Mouse (Mus musculus) 3134 (cell line): ENCODE measurements around the gene Stx4a.
"Not testable (repeated sequence)": the region's sequence is repeated elsewhere in the genome, so short reads cannot be mapped to it uniquely, and the experiment has no call there.

Source experiments
- DNase-seq: peaks from one replicate; pipeline ENCODE4 v3.0.0-alpha.2; 2011; ENCODE audit warnings: low spot score; ENCODE audit not compliant: insufficient read length; ENCODE audit errors: extremely low read depth

Gene Stx4a

DNA sequence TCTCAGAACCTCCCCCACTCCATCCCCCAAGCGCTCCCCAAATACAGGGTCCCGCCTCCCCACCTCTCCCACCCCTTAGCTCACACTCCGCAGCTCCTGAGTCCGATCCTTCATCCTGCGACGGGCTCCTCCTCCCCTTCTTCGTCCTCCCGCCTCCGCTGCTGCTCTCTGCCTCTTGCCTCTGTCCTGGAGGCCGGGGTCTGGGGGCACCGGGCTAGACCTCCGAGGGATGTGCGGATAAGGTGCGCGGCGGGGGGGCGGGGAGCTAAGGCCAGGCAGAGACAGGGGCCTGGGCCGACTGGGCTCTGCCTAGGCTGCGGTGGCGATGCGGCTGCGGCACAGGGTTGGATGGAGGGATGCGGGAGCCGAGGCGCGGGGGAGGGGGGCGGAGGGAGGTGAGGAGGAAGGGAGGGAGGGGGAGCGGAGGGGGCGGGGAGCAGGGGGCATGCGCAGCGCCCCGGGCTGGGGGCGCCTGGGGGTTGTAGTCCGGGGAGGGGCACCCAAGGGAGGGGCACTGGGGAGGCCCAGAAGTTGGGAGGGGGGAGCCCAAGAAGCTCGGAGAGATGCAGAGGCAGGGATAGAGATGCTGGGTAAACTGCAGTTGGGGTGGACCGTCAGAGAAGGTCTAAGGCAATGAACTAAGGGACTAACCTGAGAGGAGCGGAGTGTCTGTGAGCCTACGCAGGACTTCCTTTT, at the start of gene Stx4a, which contains the start of gene Stx1b:
Gene Stx4a, plus strand, starts transcription at position 119 of the 696 bp plus-strand sequence.
Gene Stx1b, minus strand, starts transcription at position 374 of the 696 bp plus-strand sequence.
- no peak for DNase-seq

DNA sequence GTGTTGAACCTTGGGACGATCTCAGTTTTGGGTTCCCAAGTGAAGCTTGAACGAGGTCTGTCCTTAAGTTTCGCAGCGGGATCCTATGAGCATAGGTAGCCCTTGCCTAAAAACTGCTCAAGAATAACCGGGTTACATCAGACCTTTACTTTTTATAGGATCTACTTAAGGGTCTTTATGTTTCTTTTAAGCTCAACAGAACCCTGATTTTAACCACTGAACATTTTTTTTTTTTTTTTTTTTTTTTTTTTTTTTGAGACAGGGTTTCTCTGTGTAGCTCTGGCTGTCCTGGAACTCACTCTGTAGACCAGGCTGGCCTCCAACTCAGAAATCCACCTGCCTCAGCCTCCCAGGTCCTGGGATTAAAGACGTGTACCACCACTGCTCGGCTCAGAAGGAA, 48.3 kb upstream of the Stx4a start:
- DNase-seq, result not testable (repeated sequence)

DNA sequence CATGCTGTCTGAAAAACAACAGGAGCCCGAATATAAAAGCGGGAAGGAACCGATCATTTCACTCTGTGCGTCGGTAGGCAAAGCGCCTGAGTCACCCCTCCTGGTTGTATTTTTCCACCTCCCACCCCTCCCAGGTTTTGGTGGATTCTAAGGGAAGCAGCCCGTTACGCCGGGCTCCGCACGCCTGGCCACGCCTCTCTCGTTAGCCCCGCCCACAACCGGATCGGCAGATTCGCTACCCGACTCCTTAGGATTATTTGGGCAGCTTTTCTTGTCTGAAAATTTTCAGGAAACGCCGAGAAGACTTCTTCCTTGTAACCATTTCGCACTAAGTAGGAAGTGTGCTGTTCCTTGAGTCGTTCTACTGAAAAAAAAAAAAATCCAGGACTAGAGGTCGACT, 47.7 kb upstream of the Stx4a start, which contains the start of gene Setd1a:
Gene Setd1a, plus strand, starts transcription at position 245 of the 400 bp plus-strand sequence.
- DNase-seq, result peak; percentile 86

DNA sequence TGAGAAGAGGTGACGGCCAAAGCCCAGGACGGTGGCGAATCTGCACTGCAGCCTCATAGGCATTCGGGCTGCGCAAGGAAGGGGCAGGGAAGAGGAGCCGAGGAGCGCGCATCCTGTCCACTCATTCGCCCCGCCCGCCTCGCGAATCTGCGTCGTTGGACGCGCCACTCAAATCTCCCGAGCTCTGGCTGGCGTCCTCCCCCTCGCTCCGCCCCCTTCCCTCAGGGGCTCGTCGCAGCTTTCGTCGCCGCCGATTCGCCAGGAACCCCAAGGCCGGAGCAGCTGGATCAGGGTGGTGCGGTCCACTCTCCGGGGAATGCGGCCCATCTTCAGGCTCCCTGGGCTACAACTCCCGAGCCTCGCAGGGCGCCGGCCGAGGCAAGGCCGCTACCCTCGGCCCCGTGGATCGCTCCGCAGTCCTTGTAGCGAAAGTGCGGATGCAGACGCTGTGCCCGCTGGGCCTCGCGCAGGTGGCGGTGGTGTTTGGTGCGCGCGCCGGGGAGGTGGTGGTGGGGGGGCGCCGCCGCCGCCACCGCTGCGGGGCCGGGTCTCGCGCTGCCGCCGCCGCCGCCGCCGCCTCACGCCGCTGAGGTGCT, 47.1 kb upstream of the Stx4a start:
- DNase-seq, result peak; percentile 93

DNA sequence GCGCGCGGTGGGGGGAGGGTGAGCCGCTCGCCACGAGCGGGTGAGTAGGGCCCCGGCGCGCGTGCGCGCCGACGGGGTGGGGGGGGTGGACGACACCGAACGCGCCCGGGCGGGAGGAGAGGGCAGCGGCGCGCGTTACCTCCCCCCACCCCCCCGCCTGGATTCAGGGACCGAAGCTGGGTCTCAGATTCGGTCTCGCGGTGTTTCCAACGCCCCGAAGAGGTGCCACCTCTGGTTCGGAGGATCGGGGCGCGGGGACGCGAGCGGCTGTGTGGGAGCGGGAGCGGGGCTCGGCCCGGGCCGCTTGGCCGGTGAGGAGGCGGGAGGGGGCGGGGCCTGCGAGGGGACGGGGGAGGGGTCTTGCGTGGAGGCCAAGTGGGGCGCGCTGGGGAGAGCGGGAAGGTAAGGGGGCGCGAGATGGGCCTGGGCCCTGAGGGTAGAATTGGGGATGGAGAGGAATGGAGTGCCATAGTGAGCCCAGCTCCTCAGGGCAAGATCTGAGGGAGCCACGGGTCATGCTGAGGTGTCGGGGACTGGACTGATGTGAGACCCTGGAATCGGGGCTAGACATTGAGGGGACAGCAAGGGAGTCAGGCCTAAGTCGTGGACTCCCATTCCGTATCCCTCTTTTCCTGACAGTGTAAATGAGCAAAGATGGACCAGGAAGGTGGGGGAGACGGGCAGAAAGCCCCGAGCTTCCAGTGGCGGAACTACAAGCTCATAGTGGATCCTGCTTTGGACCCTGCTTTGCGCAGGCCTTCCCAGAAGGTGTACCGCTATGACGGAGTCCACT, 46.4 kb upstream of the Stx4a start:
- peak; percentile 65 for DNase-seq

DNA sequence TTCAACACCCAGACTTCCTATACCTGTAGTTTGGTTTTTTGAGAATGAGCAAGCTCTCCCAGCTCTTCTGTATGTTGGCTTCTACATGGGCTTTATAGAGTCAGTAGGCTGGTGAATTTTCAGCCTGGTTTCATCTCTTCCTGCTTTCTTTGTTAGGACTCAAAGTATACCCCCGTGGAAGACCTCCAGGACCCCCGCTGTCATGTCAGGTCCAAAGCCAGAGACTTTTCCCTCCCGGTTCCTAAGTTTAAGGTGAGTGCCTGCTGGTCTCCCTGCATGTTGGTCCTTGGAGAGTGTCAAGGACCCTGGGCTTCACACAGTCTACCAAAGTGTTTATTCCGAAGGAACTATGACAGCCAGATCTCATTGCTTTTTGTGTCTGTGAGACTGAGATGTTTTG, 45.7 kb upstream of the Stx4a start:
- DNase-seq, result no peak

DNA sequence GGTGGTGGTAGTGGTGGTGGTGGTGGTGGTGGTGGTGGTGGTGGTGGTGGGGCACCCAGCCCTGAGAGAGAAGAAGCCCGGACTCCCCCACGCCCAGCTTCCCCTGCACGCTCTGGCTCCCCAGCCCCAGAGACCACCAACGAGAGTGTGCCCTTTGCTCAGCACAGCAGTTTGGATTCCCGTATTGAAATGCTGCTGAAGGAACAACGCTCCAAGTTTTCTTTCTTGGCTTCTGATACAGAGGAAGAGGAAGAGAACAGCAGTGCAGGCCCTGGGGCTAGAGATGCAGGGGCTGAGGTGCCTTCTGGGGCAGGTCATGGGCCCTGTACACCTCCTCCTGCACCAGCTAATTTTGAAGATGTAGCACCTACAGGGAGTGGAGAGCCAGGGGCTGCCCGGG, 38.8 kb upstream of the Stx4a start, which contains the start of gene Gm49388:
Gene Gm49388, plus strand, starts transcription at position 301 of the 400 bp plus-strand sequence.
- DNase-seq, result no peak

DNA sequence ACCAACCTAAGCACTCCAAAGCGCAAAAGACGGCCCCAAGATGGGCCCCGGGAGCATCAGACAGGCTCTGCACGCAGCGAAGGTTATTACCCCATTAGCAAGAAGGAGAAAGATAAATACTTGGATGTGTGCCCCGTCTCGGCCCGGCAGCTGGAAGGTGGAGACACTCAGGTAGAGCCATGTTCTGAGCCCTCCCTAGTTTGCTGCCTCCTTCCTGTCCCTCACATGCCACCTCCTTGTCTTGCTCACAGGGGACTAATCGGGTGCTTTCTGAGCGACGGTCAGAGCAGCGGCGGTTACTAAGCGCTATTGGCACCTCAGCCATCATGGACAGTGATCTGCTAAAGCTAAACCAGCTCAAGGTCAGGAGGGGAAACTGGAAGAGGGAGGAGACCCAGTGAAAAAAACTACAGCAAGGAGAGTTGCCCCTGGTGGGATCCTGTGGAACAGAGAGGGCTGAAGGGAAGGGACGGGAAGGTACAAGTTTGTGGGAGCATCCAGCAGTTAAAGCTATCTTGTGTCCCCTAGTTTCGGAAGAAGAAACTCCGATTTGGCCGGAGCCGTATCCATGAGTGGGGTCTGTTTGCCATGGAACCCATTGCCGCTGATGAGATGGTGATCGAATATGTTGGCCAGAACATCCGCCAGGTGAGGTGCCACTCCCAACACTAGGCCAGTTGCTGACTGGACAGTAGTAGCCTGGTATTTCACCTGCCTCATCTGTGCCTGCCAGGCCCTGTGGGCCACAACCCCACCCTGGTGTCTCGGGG, 26.8 kb upstream of the Stx4a start:
- no peak for DNase-seq

DNA sequence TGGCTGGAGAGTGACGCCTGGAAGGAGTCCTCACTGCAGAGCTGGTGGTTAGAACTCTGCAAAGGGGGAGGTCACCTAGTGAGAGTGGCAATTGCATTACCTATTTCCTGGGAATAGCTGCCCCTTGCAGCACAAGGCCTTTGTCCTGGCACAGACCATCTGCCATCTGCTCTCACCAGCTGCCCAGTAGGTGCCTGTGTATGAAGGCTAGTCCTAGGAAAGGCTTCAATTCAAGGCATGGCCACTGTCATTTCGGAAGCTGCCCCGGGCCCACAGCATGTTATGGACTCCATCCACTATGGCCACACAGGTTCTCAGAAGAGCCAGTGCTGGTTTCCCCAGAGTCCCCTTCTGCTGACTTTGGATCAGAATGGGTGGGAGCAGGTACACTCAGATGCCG, 25.5 kb upstream of the Stx4a start:
- no peak for DNase-seq

DNA sequence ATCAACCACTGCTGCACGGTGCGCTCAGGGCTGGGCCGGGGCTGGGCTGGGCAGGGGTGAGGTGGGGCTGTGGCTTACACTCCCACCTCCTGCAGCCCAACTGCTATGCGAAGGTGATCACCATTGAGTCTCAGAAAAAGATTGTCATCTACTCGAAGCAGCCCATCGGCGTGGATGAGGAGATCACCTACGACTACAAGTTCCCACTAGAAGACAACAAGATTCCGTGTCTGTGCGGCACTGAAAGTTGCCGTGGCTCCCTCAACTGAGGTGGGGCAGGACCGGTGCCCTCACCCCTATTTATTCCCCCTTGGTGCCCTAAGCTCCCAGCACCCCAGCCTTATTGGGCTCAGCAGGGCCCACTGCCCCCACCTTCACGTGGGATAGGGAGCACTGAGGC, 24.9 kb upstream of the Stx4a start:
- DNase-seq, result no peak

DNA sequence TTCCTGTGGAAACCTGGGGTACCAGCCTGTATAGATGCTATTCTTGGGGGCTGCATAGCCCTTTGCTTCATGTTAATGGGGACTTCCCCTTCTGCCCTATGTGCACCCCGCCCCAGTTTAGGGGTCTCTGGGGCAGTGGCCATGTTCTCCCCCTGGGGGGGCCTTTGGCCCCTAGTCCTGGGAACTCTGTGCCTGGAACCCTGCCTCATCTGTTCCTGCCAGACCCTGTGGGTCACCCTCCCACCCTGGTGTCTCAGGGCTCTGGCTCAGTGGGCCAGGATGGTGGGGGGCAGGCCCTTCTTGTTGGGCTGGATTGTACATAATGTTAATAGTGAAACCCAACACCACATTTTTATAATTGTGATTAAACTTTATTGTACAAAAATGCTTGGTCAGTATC, 24.4 kb upstream of the Stx4a start:
- DNase-seq, result no peak

DNA sequence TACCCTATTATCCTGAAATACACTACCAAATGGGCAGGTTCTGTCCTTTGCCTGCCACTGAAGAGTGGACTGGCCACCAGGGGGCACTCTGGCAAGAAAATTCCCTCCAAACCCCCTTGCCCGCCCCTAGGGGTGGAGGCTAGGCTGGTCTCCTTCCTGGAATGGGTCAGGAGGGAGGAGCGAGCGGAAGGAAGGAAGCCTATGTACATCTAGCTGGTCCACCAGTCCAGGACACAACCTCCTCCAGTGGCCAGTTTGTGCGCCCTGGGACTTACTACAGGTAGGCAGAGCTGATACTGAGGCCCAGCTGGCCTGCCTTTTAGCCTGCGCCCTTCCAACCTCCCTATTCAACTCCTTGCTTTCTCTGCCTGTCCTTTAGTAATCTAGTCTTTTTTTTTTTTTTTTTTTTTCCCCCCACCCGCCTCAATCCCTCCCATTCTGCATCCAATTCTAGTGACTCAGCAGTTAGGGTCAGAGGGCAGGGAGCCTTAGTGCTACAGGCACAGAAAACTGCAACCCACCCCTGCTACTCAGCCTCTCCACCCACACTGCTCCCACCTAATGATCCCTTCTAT, 23.6 kb upstream of the Stx4a start, which contains the start of gene Hsd3b7:
Gene Hsd3b7, plus strand, starts transcription at position 170 of the 575 bp plus-strand sequence.
- DNase-seq, result peak; percentile 76

DNA sequence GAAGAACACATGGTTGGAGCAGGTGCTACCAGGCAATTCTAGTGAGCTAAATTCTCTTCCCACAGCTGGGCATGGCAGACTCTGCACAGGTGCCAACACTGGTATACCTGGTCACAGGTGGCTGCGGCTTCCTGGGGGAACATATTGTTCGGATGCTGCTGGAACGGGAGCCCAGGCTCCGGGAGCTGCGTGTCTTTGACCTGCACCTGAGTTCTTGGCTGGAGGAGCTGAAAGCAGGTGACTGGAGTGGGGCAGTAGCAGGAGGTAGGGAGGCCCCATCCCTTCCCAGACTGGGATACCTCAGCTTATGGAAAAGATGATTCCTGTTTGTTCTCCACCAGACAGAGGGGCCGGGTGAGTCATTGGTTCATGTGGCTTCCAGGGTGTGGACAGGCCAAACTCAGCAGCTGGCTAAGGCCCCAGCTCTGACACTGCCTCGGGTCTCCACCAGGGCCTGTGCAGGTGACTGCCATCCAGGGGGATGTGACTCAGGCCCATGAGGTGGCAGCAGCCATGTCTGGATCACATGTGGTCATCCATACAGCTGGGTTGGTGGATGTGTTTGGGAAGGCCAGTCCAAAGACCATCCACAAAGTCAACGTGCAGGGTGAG, 23.0 kb upstream of the Stx4a start:
- DNase-seq, result peak; percentile 76

DNA sequence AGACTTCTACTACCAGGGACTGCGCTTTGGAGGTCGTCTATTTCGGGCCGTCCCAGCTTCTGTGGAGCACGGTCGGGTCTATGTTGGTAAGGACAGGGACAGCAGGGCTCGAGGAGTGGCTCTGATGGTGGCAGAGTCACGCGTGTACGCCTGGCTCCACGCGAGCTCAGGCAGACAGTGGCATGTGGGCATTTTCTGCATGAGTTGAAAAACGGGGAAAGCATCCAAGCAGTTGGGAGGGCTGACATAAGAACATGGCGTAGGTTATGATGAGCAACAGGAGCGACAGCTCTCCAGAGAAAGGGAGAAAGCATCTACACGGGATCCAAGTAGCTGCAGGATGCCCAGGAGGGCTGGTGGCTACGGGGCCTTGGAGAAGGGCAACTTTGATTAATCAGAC, 21.8 kb upstream of the Stx4a start:
- DNase-seq, result no peak

DNA sequence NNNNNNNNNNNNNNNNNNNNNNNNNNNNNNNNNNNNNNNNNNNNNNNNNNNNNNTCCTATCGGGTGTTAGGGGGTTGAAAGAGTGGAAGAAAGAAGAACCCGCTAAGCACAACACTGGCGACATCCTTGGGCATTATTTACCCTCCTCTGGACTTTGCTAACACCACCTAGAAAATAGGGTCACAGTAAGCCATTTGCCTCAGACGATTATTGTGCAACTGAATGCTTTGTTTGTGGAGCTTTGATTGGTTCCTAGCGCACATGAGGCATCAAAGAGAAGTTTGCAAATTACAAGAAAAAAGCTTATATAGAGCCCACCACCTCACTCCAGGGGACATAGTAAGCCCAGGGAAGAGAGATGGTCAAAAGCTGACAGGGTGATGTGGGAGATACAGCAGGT, 15.3 kb upstream of the Stx4a start:
- no peak for DNase-seq

DNA sequence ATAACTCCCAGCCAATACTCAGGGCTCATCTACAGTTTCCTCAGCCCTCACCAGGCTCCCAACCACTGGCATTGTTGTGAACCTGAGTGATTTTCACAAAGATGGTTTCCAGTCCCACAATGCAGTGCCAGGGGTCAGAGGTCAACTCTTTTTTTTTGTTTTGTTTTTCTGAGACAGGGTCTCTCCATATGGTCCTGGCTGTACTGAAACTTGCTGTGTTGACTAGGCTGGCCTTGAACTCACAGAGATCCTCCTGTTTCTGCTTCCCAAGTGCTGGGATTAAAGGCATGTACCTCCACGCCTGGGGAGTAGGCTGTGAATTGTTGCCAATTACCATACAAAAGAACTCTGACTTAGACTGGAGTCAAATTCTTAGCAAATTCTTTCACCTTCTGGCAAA, 14.2 kb upstream of the Stx4a start:
- DNase-seq, result no peak

DNA sequence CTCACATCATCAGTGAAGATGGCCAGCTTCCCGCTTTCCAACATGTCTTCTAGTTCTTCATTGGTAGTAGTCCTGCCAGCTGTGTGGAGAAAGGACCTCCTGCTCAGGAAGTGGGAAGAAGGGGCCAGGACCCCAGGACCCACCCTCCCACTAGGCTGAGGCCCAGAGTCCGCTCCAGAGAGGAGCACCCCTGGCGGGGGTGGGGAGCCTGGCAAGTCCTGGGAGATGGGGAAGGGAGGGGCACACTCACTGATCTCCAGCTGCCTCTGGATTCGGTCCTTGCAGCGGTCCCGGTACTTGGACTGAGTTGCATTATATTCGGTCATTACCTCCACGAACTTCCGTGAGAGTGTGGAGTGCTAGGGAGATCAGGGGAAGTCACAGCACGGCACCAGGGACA, 13.4 kb upstream of the Stx4a start:
- no peak for DNase-seq

DNA sequence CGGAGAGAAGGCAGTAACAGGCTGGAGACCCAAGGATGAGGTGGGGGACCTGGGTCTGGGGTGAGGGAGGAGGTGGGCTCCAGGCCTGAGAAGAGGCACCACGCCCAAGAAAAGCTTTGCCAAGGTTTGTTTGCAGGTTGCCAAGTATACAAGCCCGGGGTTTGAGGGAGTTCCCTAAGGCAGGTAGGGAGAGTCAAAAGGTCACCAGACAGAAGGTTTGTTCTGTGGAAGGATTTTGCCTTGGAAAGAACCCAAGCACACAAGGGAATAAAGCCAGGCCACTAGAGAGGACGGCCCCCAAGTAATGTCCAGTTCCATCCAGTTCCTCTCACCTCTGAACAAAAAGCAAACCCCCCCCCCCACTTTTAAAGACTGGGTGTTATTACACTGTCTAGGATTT, 12.9 kb upstream of the Stx4a start:
- DNase-seq, result no peak

DNA sequence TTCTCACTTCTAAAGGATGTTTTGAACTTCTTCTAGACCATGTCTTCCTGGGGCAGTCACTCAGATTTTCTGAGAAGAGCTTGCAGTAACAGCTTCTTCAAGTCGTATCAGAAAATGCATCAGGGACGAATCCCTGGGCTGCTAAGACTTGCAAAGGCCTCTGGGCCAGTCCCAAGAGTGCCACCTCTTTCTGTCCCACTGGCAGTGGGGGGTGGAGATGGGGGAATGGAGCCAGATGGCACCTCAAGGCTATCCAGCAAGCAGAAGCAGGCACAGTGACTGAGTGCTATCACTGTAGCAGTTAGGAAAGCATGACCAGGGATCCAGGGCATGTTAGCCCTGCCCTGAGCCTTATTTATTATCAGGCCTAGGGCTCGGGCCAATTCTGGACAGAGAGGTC, 11.8 kb upstream of the Stx4a start:
- DNase-seq, result no peak

DNA sequence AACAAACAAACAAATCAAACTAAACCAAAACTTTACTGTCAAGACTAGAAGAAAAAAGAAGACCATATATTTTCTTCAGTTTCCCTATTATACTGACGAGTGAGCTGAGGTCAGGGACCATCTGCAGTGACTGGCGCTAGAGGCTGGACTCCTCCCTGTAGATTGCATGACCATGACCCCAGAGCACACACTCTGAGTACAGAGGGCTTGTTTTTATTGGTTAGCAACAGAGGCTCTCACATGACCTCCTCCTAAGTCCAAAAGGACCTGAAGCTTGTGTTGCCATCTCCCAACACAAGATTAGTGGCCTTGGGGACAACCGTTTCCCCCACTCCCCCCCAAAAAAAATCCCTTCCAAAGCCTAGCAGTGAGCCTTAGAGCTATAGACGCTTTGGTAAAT, 10.3 kb upstream of the Stx4a start:
- DNase-seq, result no peak
